In genomic region chr15:64481226-64481625, GRCm38 (mm10) we compare ENCODE assay signal across 25 mouse cellular contexts.
"Had no signal": no experiment of that assay in that cellular context is flagged by ENCODE, and none has a peak within 500 bp of the region (broad histone marks: within the 10 kb centered on the region; RNA-seq: fewer than 3 reads in every experiment).

No protein-coding gene starts in this region.

- H3K9ac ChIP-seq: embryonic facial prominence, embryonic 12.5 days; embryonic facial prominence, embryonic 13.5 days; embryonic facial prominence, embryonic 15.5 days; forebrain, embryonic 12.5 days; forebrain, embryonic 13.5 days; forebrain, embryonic 15.5 days; forebrain, postnatal 0 days had no signal

- H3K4me3 ChIP-seq: embryonic facial prominence, embryonic 10.5 days; embryonic facial prominence, embryonic 12.5 days; embryonic facial prominence, embryonic 13.5 days; embryonic facial prominence, embryonic 15.5 days; erythroblast, embryonic 14.5 days; forebrain, embryonic 10.5 days; forebrain, embryonic 12.5 days; forebrain, embryonic 13.5 days; forebrain, embryonic 15.5 days; gastrocnemius, adult 2 months; heart, adult 2 months had no signal

- H3K27me3 ChIP-seq: embryonic facial prominence, embryonic 12.5 days; embryonic facial prominence, embryonic 13.5 days; embryonic facial prominence, embryonic 15.5 days; forebrain, embryonic 12.5 days; forebrain, embryonic 13.5 days; forebrain, embryonic 15.5 days had no signal

- H3K27ac ChIP-seq: embryonic facial prominence, embryonic 10.5 days; embryonic facial prominence, embryonic 12.5 days; embryonic facial prominence, embryonic 13.5 days; embryonic facial prominence, embryonic 15.5 days; forebrain, embryonic 10.5 days; forebrain, embryonic 12.5 days; forebrain, embryonic 13.5 days; forebrain, embryonic 15.5 days; gastrocnemius, adult 2 months; heart, adult 2 months had no signal

- H3K4me1 ChIP-seq: embryonic facial prominence, embryonic 12.5 days; embryonic facial prominence, embryonic 13.5 days; forebrain, embryonic 15.5 days had no signal

- H3K36me3 ChIP-seq: embryonic facial prominence, embryonic 10.5 days; embryonic facial prominence, embryonic 12.5 days; embryonic facial prominence, embryonic 13.5 days; embryonic facial prominence, embryonic 15.5 days; forebrain, embryonic 10.5 days; forebrain, embryonic 12.5 days; forebrain, embryonic 15.5 days had no signal

- DNase-seq: cerebellum, adult 2 months; cerebellum, adult 8-10 months; cerebellum, adult 9-10 months; cerebellum, adult 9-11 months; cerebellum, postnatal 10 days; cerebellum, postnatal 14 days; cerebellum, postnatal 25 days; cerebellum, postnatal 36 days; embryo, embryonic 11 days; forebrain, postnatal 0 days; gastrocnemius, adult 2 months; gastrocnemius, postnatal 10 days; gastrocnemius, postnatal 14 days; gastrocnemius, postnatal 25 days; gastrocnemius, postnatal 36 days had no signal
